Mouse (Mus musculus) lung, embryonic 14.5 days (tissue): ENCODE measurements at regions not wholly inside any gene's neighbourhood (a gene's known extent, or its start where the extent isn't known, plus 50 kb on each side); places are given as distances from the start of the nearest gene placed in this dataset.
A peak's percentile ranks its signal among the peaks of the same experiment; 100 is the strongest.

Experiments
- ATAC-seq: fragments of 200-750 bp; cut with Nextera tagmentation; 2 replicates; pipeline ENCODE4 v1.8.0; 2017; ENCODE audit warnings: mild to moderate bottlenecking, moderate TSS enrichment, moderate library complexity; ENCODE audit not compliant: insufficient read depth
- DNase-seq: peaks from one replicate; pipeline ENCODE4 v3.0.0-alpha.2; 2015
- H3K27ac ChIP-seq: fragments of 300-500 bp; sonication (generic); 2 replicates; pipeline ENCODE4 v1.5.1; 2014; ENCODE audit warnings: low read depth, mild to moderate bottlenecking, moderate library complexity
- H3K27me3 ChIP-seq: fragments of 300-500 bp; sonication (generic); 2 replicates; pipeline ENCODE4 v1.6.1; 2014; ENCODE audit warnings: low read length, control low read depth; ENCODE audit not compliant: insufficient read depth
- H3K36me3 ChIP-seq: fragments of 300-500 bp; sonication (generic); 2 replicates; pipeline ENCODE4 v1.6.1; 2014; ENCODE audit warnings: control low read depth; ENCODE audit not compliant: insufficient read depth
- H3K4me1 ChIP-seq: fragments of 300-500 bp; sonication (generic); 2 replicates; pipeline ENCODE4 v1.6.1; 2014; ENCODE audit warnings: antibody characterized with exemption, control low read depth; ENCODE audit not compliant: insufficient read depth
- H3K4me2 ChIP-seq: fragments of 300-500 bp; sonication (generic); 2 replicates; pipeline ENCODE4 v1.6.1; 2014; ENCODE audit warnings: mild to moderate bottlenecking
- H3K4me3 ChIP-seq: fragments of 300-500 bp; sonication (generic); 2 replicates; pipeline ENCODE4 v1.5.1; 2014; ENCODE audit warnings: low read depth, low read length
- H3K9ac ChIP-seq: fragments of 300-500 bp; sonication (generic); 2 replicates; pipeline ENCODE4 v1.6.1; 2014
- H3K9me3 ChIP-seq: fragments of 300-500 bp; sonication (generic); 2 replicates; pipeline ENCODE4 v1.6.1; 2016; ENCODE audit warnings: low read depth, low read length, control low read depth
- CTCF ChIP-seq: IDR thresholded peaks from 2 replicates; pipeline ENCODE4 v1.5.1; 2016; ENCODE audit warnings: antibody characterized with exemption, low read depth
- WGBS: fragments of 180-500 bp; shearing (Covaris S2); extraction: QIAGEN DNeasy Blood & Tissue Kit; methylation state at CpG from one replicate; pipeline ENCODE4 v1.1.7; 2014; 5-methylcytosine and 5-hydroxymethylcytosine counted together

GRCm38 (mm10) chr7:136049587-136049930 is 333.4 kb upstream of the Mki67 start:
- no peak for DNase-seq
- H3K9me3 ChIP-seq: no peaks in the 10 kb centered on the region
- H3K27ac ChIP-seq: no peak overlapping the region
- ATAC-seq: no peak
- H3K27me3 ChIP-seq: no peaks in the 10 kb centered on the region
- no peak overlapping the region for H3K4me2 ChIP-seq
- no peak for TF ChIP-seq CTCF
- H3K9ac ChIP-seq: no peak overlapping the region
- peaks cover 22% of the 10 kb centered on the region for H3K4me1 ChIP-seq
- 61% methylated on average over 4 of the region's 4 CpGs for WGBS
- H3K36me3 ChIP-seq: no peaks in the 10 kb centered on the region
- no peak overlapping the region for H3K4me3 ChIP-seq

GRCm38 (mm10) chr7:136050116-136050515 is 334.0 kb upstream of the Mki67 start:
- no peaks in the 10 kb centered on the region for H3K27me3 ChIP-seq
- peak; percentile 30; the same call in 1 of the 2 replicates for TF ChIP-seq CTCF
- no peaks in the 10 kb centered on the region for H3K9me3 ChIP-seq
- WGBS: 54% methylated on average over 3 of the region's 3 CpGs
- no peak overlapping the region for H3K9ac ChIP-seq
- H3K4me2 ChIP-seq: no peak overlapping the region
- H3K36me3 ChIP-seq: no peaks in the 10 kb centered on the region
- H3K4me1 ChIP-seq: peaks cover 22% of the 10 kb centered on the region
- no peak for ATAC-seq
- peak; percentile 62 for DNase-seq
- H3K4me3 ChIP-seq: no peak overlapping the region
- H3K27ac ChIP-seq: no peak overlapping the region

- Histone ChIP-seq H3K36me3 (no peaks in the 10 kb centered on the region), H3K4me3 (no peak overlapping the region), H3K4me2 (peak overlapping the region; percentile 29; the same call in 1 of the 2 replicates), H3K27me3 (no peaks in the 10 kb centered on the region), H3K9ac (no peak overlapping the region), H3K27ac (no peak overlapping the region), H3K9me3 (no peaks in the 10 kb centered on the region), H3K4me1 (peaks cover 10% of the 10 kb centered on the region; the same call in 1 of the 2 replicates)
- 24% methylated on average over 16 of the region's 16 CpGs for WGBS
- no peak for TF ChIP-seq CTCF
- ATAC-seq (no peak), DNase-seq (peak; percentile 50)
Measured at GRCm38 (mm10) chr7:136056876-136057484, 340.8 kb upstream of the Mki67 start.

- H3K4me1 ChIP-seq: peaks cover 10% of the 10 kb centered on the region
- no peak overlapping the region for H3K4me2 ChIP-seq
- H3K9me3 ChIP-seq: no peaks in the 10 kb centered on the region
- H3K4me3 ChIP-seq: no peak overlapping the region
- H3K36me3 ChIP-seq: no peaks in the 10 kb centered on the region
- DNase-seq (no peak), ATAC-seq (peak; percentile 45)
- no peaks in the 10 kb centered on the region for H3K27me3 ChIP-seq
- 12% methylated on average over 5 of the region's 5 CpGs for WGBS
- TF ChIP-seq CTCF: no peak
- no peak overlapping the region for H3K27ac ChIP-seq
- no peak overlapping the region for H3K9ac ChIP-seq
Measured at GRCm38 (mm10) chr7:136058319-136058718, 342.2 kb upstream of the Mki67 start.

- no peak overlapping the region for H3K9ac ChIP-seq
- no peaks in the 10 kb centered on the region for H3K27me3 ChIP-seq
- H3K36me3 ChIP-seq: no peaks in the 10 kb centered on the region
- no peak for TF ChIP-seq CTCF
- WGBS: 31% methylated on average over 14 of the region's 14 CpGs
- peak overlapping the region; percentile 55; the same call in 1 of the 2 replicates for H3K27ac ChIP-seq
- no peaks in the 10 kb centered on the region for H3K9me3 ChIP-seq
- H3K4me1 ChIP-seq: peaks cover 10% of the 10 kb centered on the region
- no peak overlapping the region for H3K4me3 ChIP-seq
- H3K4me2 ChIP-seq: no peak overlapping the region
- DNase-seq: peak; percentile 66
- peak; percentile 77 for ATAC-seq
Measured at GRCm38 (mm10) chr7:136058751-136059681, 342.9 kb upstream of the Mki67 start.

- no peaks in the 10 kb centered on the region for H3K27me3 ChIP-seq
- 21% methylated on average over 11 of the region's 11 CpGs for WGBS
- no peaks in the 10 kb centered on the region for H3K36me3 ChIP-seq
- no peak overlapping the region for H3K4me3 ChIP-seq
- peak overlapping the region; percentile 53 for H3K4me2 ChIP-seq
- H3K4me1 ChIP-seq: peaks cover 10% of the 10 kb centered on the region
- peak overlapping the region; percentile 55; the same call in 1 of the 2 replicates for H3K27ac ChIP-seq
- H3K9ac ChIP-seq: no peak overlapping the region
- peak; percentile 40 for DNase-seq
- ATAC-seq: no peak
- H3K9me3 ChIP-seq: no peaks in the 10 kb centered on the region
- no peak for TF ChIP-seq CTCF
Measured at GRCm38 (mm10) chr7:136059896-136060295, 343.7 kb upstream of the Mki67 start.
